In the genomic region with DNA sequence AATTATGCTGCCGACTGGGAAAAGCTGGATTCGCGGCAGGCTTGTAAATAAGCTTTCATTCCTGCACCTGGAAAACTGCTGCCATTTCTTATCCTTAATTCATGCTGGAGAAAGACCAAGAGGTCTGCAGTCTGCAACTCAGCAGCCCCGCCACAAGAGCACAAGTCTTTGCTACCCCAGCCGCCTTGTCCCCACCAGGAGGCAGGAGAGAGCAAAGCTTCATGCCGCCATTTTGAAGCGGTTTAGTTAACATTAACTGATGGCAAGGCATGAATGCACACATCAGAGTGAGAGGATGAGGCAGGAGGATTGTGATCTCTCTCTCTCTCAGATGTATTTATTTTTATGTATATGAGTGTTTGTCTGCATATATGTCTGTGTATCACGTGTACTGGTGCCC, we compare ENCODE assay signal across 16 mouse cellular contexts. TPM values are rescaled to one million over a fixed set of nuclear protein-coding genes. Genes with fewer than 3 reads are reported as not detected.
DNase-seq lines count a peak whose midpoint lies in the region; ATAC-seq and TF ChIP-seq lines count a peak whose summit lies in the region.
"Had no signal": no experiment of that assay in that cellular context is flagged by ENCODE, and none has a peak within 500 bp of the region (broad histone marks: within the 10 kb centered on the region; RNA-seq: fewer than 3 reads in every experiment).

No protein-coding gene starts in this region.

- TF ChIP-seq EP300 in lung, postnatal 0 days (IDR thresholded peaks at IDR 0.05), result no peak
- no peak for TF ChIP-seq EP300 in MEL (IDR thresholded peaks at IDR 0.05; ENCODE audit: low read depth in 1 of 2, low read length in 2 of 2)
- no peak for TF ChIP-seq EP300 in stomach, postnatal 0 days (optimal IDR thresholded peaks at IDR 0.05)

- peak; percentile 59 for TF ChIP-seq CTCF in intestine, postnatal 0 days (IDR thresholded peaks at IDR 0.05; ENCODE audit: low read depth)
- TF ChIP-seq CTCF in lung, postnatal 0 days (IDR thresholded peaks at IDR 0.05), result peak; percentile 27
- TF ChIP-seq CTCF in MEL (IDR thresholded peaks at IDR 0.05 in 2 of 3, conservative IDR thresholded peaks at IDR 0.05 in 1 of 3; ENCODE audit: control insufficient read depth in 1 of 3, insufficient read depth in 1 of 3, low read depth in 2 of 3, low read length in 3 of 3, poor library complexity in 1 of 3, severe bottlenecking in 1 of 3), result peak in 2 of 3 experiments; percentile 17 to 22; a peak in 5 of 6 replicates
- TF ChIP-seq CTCF in stomach, postnatal 0 days (IDR thresholded peaks at IDR 0.05; ENCODE audit: low read depth), result peak; percentile 56

- H3K4me3 ChIP-seq in intestine, postnatal 0 days (ENCODE audit: low read depth, low read length), result no peak overlapping the region
- H3K4me3 ChIP-seq in intestine, embryonic 16.5 days (ENCODE audit: low read length), result no peak overlapping the region
- H3K4me3 ChIP-seq in lung, postnatal 0 days (ENCODE audit: low read depth, low read length), result no peak overlapping the region
- no peak overlapping the region for H3K4me3 ChIP-seq in MEL (ENCODE audit: control insufficient read depth in 1 of 2, insufficient read depth in 1 of 2, low read depth in 2 of 2, low read length in 2 of 2)
- no peak overlapping the region for H3K4me3 ChIP-seq in stomach, postnatal 0 days (ENCODE audit: low read depth, low read length)
- H3K4me3 ChIP-seq: embryonic facial prominence, embryonic 15.5 days; forebrain, embryonic 10.5 days; limb, embryonic 15.5 days; lung, embryonic 15.5 days had no signal

- H3K79me2 ChIP-seq in MEL (ENCODE audit: control insufficient read depth, insufficient read depth, low read length, poor library complexity), result no peaks in the 10 kb centered on the region

- H3K9me3 ChIP-seq in intestine, postnatal 0 days (ENCODE audit: control insufficient read depth), result no peaks in the 10 kb centered on the region
- no peaks in the 10 kb centered on the region for H3K9me3 ChIP-seq in intestine, embryonic 16.5 days (ENCODE audit: control insufficient read depth, low read length)
- no peaks in the 10 kb centered on the region for H3K9me3 ChIP-seq in lung, postnatal 0 days (ENCODE audit: low read length)
- no peaks in the 10 kb centered on the region for H3K9me3 ChIP-seq in MEL (replicated peaks; ENCODE audit: insufficient read depth, low read length)
- no peaks in the 10 kb centered on the region for H3K9me3 ChIP-seq in stomach, postnatal 0 days (ENCODE audit: control insufficient read depth, low read length)
- H3K9me3 ChIP-seq: embryonic facial prominence, embryonic 15.5 days; limb, embryonic 15.5 days; lung, embryonic 15.5 days had no signal

- ATAC-seq in intestine, postnatal 0 days, result no peak
- no peak for ATAC-seq in intestine, embryonic 16.5 days
- ATAC-seq in lung, postnatal 0 days, result no peak
- no peak for ATAC-seq in stomach, postnatal 0 days (ENCODE audit: low FRiP score, low TSS enrichment)
- ATAC-seq: midbrain, embryonic 16.5 days had no signal

- no peaks in the 10 kb centered on the region for H3K4me1 ChIP-seq in intestine, postnatal 0 days (replicated peaks; ENCODE audit: control insufficient read depth, insufficient read depth, low read length)
- H3K4me1 ChIP-seq in intestine, embryonic 16.5 days (ENCODE audit: control insufficient read depth, insufficient read depth, low read length), result no peaks in the 10 kb centered on the region
- H3K4me1 ChIP-seq in lung, postnatal 0 days (ENCODE audit: insufficient read depth, low read depth, low read length), result no peaks in the 10 kb centered on the region
- H3K4me1 ChIP-seq in MEL (ENCODE audit: control insufficient read depth in 1 of 2, insufficient read depth in 2 of 2, low read length in 2 of 2), result no peaks in the 10 kb centered on the region
- no peaks in the 10 kb centered on the region for H3K4me1 ChIP-seq in stomach, postnatal 0 days (replicated peaks; ENCODE audit: control insufficient read depth, insufficient read depth)
- H3K4me1 ChIP-seq: forebrain, embryonic 10.5 days; limb, embryonic 15.5 days; lung, embryonic 15.5 days had no signal

- H3K9ac ChIP-seq in intestine, postnatal 0 days (ENCODE audit: low read depth, low read length), result no peak overlapping the region
- no peak overlapping the region for H3K9ac ChIP-seq in intestine, embryonic 16.5 days (ENCODE audit: low read depth, low read length)
- H3K9ac ChIP-seq in lung, postnatal 0 days (replicated peaks; ENCODE audit: low read depth), result no peak overlapping the region
- H3K9ac ChIP-seq in MEL (ENCODE audit: control insufficient read depth, low read depth, low read length, poor library complexity, severe bottlenecking), result no peak overlapping the region
- no peak overlapping the region for H3K9ac ChIP-seq in stomach, postnatal 0 days (ENCODE audit: low read length)
- H3K9ac ChIP-seq: embryonic facial prominence, embryonic 15.5 days; limb, embryonic 15.5 days; lung, embryonic 15.5 days had no signal

- H3K27ac ChIP-seq in intestine, postnatal 0 days (ENCODE audit: low read depth, low read length), result no peak overlapping the region
- no peak overlapping the region for H3K27ac ChIP-seq in intestine, embryonic 16.5 days (ENCODE audit: low read length)
- H3K27ac ChIP-seq in lung, postnatal 0 days (ENCODE audit: low read length), result no peak overlapping the region
- H3K27ac ChIP-seq in MEL (ENCODE audit: control insufficient read depth, low read depth, low read length), result no peak overlapping the region
- no peak overlapping the region; the same call in 1 of the 2 replicates for H3K27ac ChIP-seq in stomach, postnatal 0 days (replicated peaks)
- H3K27ac ChIP-seq: embryonic facial prominence, embryonic 15.5 days; forebrain, embryonic 10.5 days; limb, embryonic 15.5 days; lung, embryonic 15.5 days had no signal

- peaks cover 16% of the 10 kb centered on the region; the same call in 1 of the 2 replicates for H3K36me3 ChIP-seq in intestine, postnatal 0 days (ENCODE audit: control insufficient read depth, insufficient read depth)
- no peaks in the 10 kb centered on the region for H3K36me3 ChIP-seq in intestine, embryonic 16.5 days (ENCODE audit: control insufficient read depth, insufficient read depth, low read length)
- H3K36me3 ChIP-seq in lung, postnatal 0 days (ENCODE audit: insufficient read depth, low read length), result 0 out of 2 replicates have a peak, but pooled peaks cover 3% of the 10 kb centered on the region
- H3K36me3 ChIP-seq in MEL (ENCODE audit: control insufficient read depth in 1 of 2, insufficient read depth in 2 of 2, low read length in 2 of 2), result peaks cover 0 to 37% of the 10 kb centered on the region in 2 experiments; a peak in 2 of 4 replicates
- peaks cover 5% of the 10 kb centered on the region; the same call in 1 of the 2 replicates for H3K36me3 ChIP-seq in stomach, postnatal 0 days (ENCODE audit: control insufficient read depth, insufficient read depth, low read length)

- TF ChIP-seq POLR2A in MEL (IDR thresholded peaks at IDR 0.05; ENCODE audit: control insufficient read depth in 1 of 2, insufficient read depth in 1 of 2, low read depth in 1 of 2, low read length in 2 of 2, poor library complexity in 1 of 2), result no peak

- 72% methylated on average over 8 of the region's 8 CpGs for WGBS in intestine, postnatal 0 days
- 62% methylated on average over 8 of the region's 8 CpGs for WGBS in intestine, embryonic 16.5 days
- WGBS in lung, postnatal 0 days, result 77% methylated on average over 8 of the region's 8 CpGs
- WGBS in stomach, postnatal 0 days, result 65% methylated on average over 8 of the region's 8 CpGs

- DNase-seq in lung, postnatal 0 days (ENCODE audit: low spot score), result no peak
- no peak for DNase-seq in lung, postnatal 4 days
- no peak for DNase-seq in MEL (ENCODE audit: low read depth, low spot score)
- DNase-seq in stomach, postnatal 0 days (ENCODE audit: low spot score), result no peak
- DNase-seq in spleen, postnatal 10 days (ENCODE audit: low spot score in 2 of 2), result no peak
- DNase-seq: cerebellum, adult 9-11 months; heart, postnatal 4 days; right cerebral cortex, adult 18-20 months; thymus, postnatal 36 days had no signal

- H3K4me2 ChIP-seq in intestine, postnatal 0 days (replicated peaks; ENCODE audit: low read depth), result no peak overlapping the region
- H3K4me2 ChIP-seq in intestine, embryonic 16.5 days (ENCODE audit: low read depth, low read length), result no peak overlapping the region
- no peak overlapping the region for H3K4me2 ChIP-seq in lung, postnatal 0 days (replicated peaks; ENCODE audit: low read depth, low read length)
- no peak overlapping the region for H3K4me2 ChIP-seq in stomach, postnatal 0 days (replicated peaks; ENCODE audit: low read depth)
- H3K4me2 ChIP-seq: embryonic facial prominence, embryonic 15.5 days; limb, embryonic 15.5 days; lung, embryonic 15.5 days had no signal

- no peak for TF ChIP-seq RAD21 in MEL (IDR thresholded peaks at IDR 0.05; ENCODE audit: low read depth, low read length)

- no peaks in the 10 kb centered on the region for H3K27me3 ChIP-seq in intestine, postnatal 0 days (replicated peaks; ENCODE audit: control insufficient read depth, insufficient read depth, low read length)
- no peaks in the 10 kb centered on the region for H3K27me3 ChIP-seq in intestine, embryonic 16.5 days (replicated peaks; ENCODE audit: control insufficient read depth, insufficient read depth, low read length)
- no peaks in the 10 kb centered on the region for H3K27me3 ChIP-seq in lung, postnatal 0 days (replicated peaks; ENCODE audit: insufficient read depth, low read length)
- H3K27me3 ChIP-seq in MEL (ENCODE audit: control insufficient read depth in 1 of 2, insufficient read depth in 2 of 2, low read length in 2 of 2), result no peaks in the 10 kb centered on the region
- no peaks in the 10 kb centered on the region for H3K27me3 ChIP-seq in stomach, postnatal 0 days (ENCODE audit: control insufficient read depth, insufficient read depth, low read length)
- H3K27me3 ChIP-seq: embryonic facial prominence, embryonic 15.5 days; limb, embryonic 15.5 days; lung, embryonic 15.5 days had no signal

RNA-seq across cellular contexts. Expression of a gene that starts 14.4 kb away (rescaled TPM):
- polyA plus RNA-seq in intestine, postnatal 0 days (2015; fragmentation: Nextera tagmentation; extraction: Ambion mirVana), result 29.6 and 30.0 TPM in 2 replicates
- 30.9 and 36.7 TPM in 2 replicates for polyA plus RNA-seq in intestine, embryonic 16.5 days (2015; fragmentation: Nextera tagmentation; extraction: Ambion mirVana)
- 30.1 and 30.3 TPM in 2 replicates for polyA plus RNA-seq in lung, postnatal 0 days (2015; fragmentation: Nextera tagmentation; extraction: Ambion mirVana)
- total RNA-seq in MEL (2012; rRNA removed), result 30.9 and 34.0 TPM in 2 replicates
- 10 to 100 TPM in 1 of 2 experiments, not detected in 1; 63.4 TPM for polyA plus RNA-seq in MEL (2012; ENCODE audit: insufficient read depth in 1 of 2, insufficient read length in 2 of 2, low read depth in 1 of 2, low replicate concordance in 2 of 2, missing spikeins in 1 of 2)
- 40.1 and 40.4 TPM in 2 replicates for polyA plus RNA-seq in stomach, postnatal 0 days (2015; fragmentation: Nextera tagmentation; extraction: Ambion mirVana)

RNA-seq across cellular contexts. Expression of a gene that starts 34.5 kb away (rescaled TPM):
- 4.4 and 5.5 TPM in 2 replicates for polyA plus RNA-seq in intestine, postnatal 0 days (2015; fragmentation: Nextera tagmentation; extraction: Ambion mirVana)
- polyA plus RNA-seq in intestine, embryonic 16.5 days (2015; fragmentation: Nextera tagmentation; extraction: Ambion mirVana), result 7.2 and 8.6 TPM in 2 replicates
- polyA plus RNA-seq in lung, postnatal 0 days (2015; fragmentation: Nextera tagmentation; extraction: Ambion mirVana), result 7.4 and 8.9 TPM in 2 replicates
- total RNA-seq in MEL (2012; rRNA removed), result 9.6 and 11.9 TPM in 2 replicates
- 10 to 100 TPM in 1 of 2 experiments, not detected in 1; 12.1 TPM for polyA plus RNA-seq in MEL (2012; ENCODE audit: insufficient read depth in 1 of 2, insufficient read length in 2 of 2, low read depth in 1 of 2, low replicate concordance in 2 of 2, missing spikeins in 1 of 2)
- 4.9 and 7.3 TPM in 2 replicates for polyA plus RNA-seq in stomach, postnatal 0 days (2015; fragmentation: Nextera tagmentation; extraction: Ambion mirVana)

RNA-seq across cellular contexts. Expression of a gene that starts 34.6 kb away (rescaled TPM):
- polyA plus RNA-seq in intestine, postnatal 0 days (2015; fragmentation: Nextera tagmentation; extraction: Ambion mirVana), result 16.4 and 19.1 TPM in 2 replicates
- polyA plus RNA-seq in intestine, embryonic 16.5 days (2015; fragmentation: Nextera tagmentation; extraction: Ambion mirVana), result 20.6 and 22.7 TPM in 2 replicates
- 17.0 and 21.9 TPM in 2 replicates for polyA plus RNA-seq in lung, postnatal 0 days (2015; fragmentation: Nextera tagmentation; extraction: Ambion mirVana)
- 20.0 and 27.1 TPM in 2 replicates for total RNA-seq in MEL (2012; rRNA removed)
- polyA plus RNA-seq in MEL (2012; ENCODE audit: insufficient read depth in 1 of 2, insufficient read length in 2 of 2, low read depth in 1 of 2, low replicate concordance in 2 of 2, missing spikeins in 1 of 2), result 10 to 100 TPM in 1 of 2 experiments, not detected in 1; 28.4 TPM
- polyA plus RNA-seq in stomach, postnatal 0 days (2015; fragmentation: Nextera tagmentation; extraction: Ambion mirVana), result 14.4 and 16.1 TPM in 2 replicates
